Mouse (Mus musculus) lung, embryonic 16.5 days (tissue): ENCODE data around the gene Gosr1. TPM values are rescaled to one million over a fixed set of nuclear protein-coding genes. Genes with fewer than 3 reads are reported as not detected.
"Not testable (repeated sequence)": the region's sequence is repeated elsewhere in the genome, so short reads cannot be mapped to it uniquely, and the experiment has no call there.

Source experiments
- ATAC-seq: fragments of 200-750 bp; cut with Nextera tagmentation; 2 replicates; pipeline ENCODE4 v1.8.0; 2017; ENCODE audit warnings: low read depth, mild to moderate bottlenecking, moderate library complexity
- H3K27ac ChIP-seq: fragments of 300-500 bp; sonication (generic); 2 replicates; pipeline ENCODE4 v1.5.1; 2014; ENCODE audit warnings: mild to moderate bottlenecking, control low read depth, low read length
- H3K27me3 ChIP-seq: fragments of 300-500 bp; sonication (generic); 2 replicates; pipeline ENCODE4 v1.6.1; 2014; ENCODE audit warnings: low read depth, low read length, mixed read lengths; ENCODE audit not compliant: control insufficient read depth, insufficient read depth
- H3K36me3 ChIP-seq: fragments of 300-500 bp; sonication (generic); 2 replicates; pipeline ENCODE4 v1.6.1; 2014; ENCODE audit warnings: low read length; ENCODE audit not compliant: control insufficient read depth, insufficient read depth
- H3K4me1 ChIP-seq: fragments of 300-500 bp; sonication (generic); replicated peaks from 2 replicates; pipeline ENCODE4 v1.6.1; 2014; ENCODE audit warnings: low read length, mixed read lengths; ENCODE audit not compliant: control insufficient read depth, insufficient read depth
- H3K4me2 ChIP-seq: fragments of 300-500 bp; sonication (generic); 2 replicates; pipeline ENCODE4 v1.6.1; 2014; ENCODE audit warnings: low read depth, low read length, control low read depth
- H3K4me3 ChIP-seq: fragments of 300-500 bp; sonication (generic); 2 replicates; pipeline ENCODE4 v1.5.1; 2014; ENCODE audit warnings: mild to moderate bottlenecking, low read length, control low read depth
- H3K9ac ChIP-seq: fragments of 300-500 bp; sonication (generic); 2 replicates; pipeline ENCODE4 v1.6.1; 2014; ENCODE audit warnings: low read length, control low read depth
- H3K9me3 ChIP-seq: fragments of 300-500 bp; sonication (generic); 2 replicates; pipeline ENCODE4 v1.6.1; 2016; ENCODE audit warnings: low read length; ENCODE audit not compliant: control insufficient read depth
- WGBS: fragments of 180-500 bp; shearing (Covaris S2); extraction: QIAGEN DNeasy Blood & Tissue Kit; methylation state at CpG from one replicate; pipeline ENCODE4 v1.1.7; 2014; 5-methylcytosine and 5-hydroxymethylcytosine counted together
- polyA plus RNA-seq: library from polyadenylated mRNA; unstranded; fragments of >200 nt; fragmentation: Nextera tagmentation; extraction: Ambion mirVana; gene quantifications from 2 replicates; pipeline ENCODE4 v1.2.1, GENCODE M21; 2015

Gosr1 gene
- polyA plus RNA-seq = 27.6 and 29.9 TPM in 2 replicates

DNA sequence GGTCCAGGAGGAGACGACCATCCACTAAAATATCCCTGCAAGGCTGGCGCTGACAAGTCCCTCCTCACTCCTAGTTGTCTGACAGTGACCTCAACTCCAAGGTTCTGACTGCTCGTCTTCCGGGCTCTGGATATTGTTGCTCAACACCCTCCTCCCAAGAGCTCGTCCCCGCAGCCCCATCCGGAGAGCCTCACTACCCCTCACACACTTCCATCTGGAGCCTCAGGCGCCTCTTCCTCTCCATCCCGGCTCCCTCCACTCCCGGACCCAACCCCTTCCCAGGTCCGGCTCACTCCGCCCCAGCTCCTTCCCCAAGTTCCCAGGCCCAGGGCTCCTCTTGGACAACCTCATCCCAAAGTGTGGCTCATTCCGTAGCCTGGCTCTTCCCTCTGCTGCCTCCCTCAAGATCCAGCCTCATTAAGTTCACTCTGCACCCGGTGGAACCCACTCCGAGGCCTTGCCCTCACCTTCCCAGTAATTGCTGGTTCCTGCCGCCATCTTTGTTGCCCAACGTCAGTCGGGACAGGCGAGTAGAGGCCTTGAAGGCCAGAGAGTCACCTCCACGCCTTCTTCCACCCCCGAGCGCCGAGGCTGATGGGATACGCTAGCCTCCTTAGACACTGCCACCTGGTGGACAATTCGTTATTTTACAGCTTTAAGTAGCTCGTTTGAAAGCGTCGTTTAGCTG is at the start of gene Gosr1:
Gene Gosr1 (minus strand): TSS at position 527 of the 688 bp plus-strand sequence.
- Histone ChIP-seq H3K4me1 (0 out of 2 replicates have a peak, but pooled peaks cover 3% of the 10 kb centered on the region), H3K9me3 (no peaks in the 10 kb centered on the region), H3K27me3 (no peaks in the 10 kb centered on the region; the same call in 1 of the 2 replicates), H3K9ac (peak within 1 kb of the TSS; percentile 94), H3K4me2 (peak within 1 kb of the TSS; percentile 68), H3K4me3 (peak within 1 kb of the TSS; percentile 79), H3K36me3 (peaks cover 16% of the 10 kb centered on the region), H3K27ac (peak within 1 kb of the TSS; percentile 86)
- WGBS = under 1% methylated on average over 28 of the region's 28 CpGs
- ATAC-seq = peak; percentile 99

DNA sequence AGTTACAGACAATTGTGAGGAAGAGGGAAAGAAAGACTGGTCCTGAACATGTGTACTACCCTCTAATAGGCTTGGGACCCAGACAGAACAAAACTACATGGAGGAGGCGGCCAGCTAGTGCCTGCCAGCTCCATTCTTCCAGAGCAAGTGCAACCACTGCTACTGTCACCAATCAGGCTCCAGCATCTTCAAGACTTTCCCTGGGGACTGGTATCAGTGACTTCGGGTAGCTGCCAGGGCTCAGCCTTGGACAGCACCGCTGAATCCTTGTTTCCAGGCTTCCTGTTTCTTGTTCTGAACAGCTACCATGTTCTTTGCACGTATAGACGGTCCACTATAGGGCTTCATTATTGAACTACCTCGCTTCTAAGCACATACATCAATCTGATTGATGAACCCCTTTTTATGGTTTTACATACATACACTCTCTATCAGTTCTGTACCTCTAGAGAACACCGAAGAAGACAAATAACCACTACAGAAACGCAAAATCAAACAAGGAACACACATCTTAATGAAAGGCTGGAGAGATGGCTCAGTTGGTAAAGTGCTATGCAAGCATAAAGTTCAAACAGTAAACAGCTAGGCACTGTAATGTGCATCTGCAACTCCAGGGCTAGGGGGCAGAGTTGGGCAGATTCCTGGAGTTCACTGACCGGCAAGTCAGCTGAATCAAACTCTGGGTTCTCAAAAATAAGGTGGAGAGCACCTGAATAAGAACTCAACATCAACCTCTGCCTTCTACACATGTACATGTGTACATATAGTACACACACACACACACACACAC is 47.5 kb upstream of the Gosr1 start:
- Histone ChIP-seq H3K4me2 (no peak overlapping the region), H3K9me3 (no peaks in the 10 kb centered on the region), H3K27me3 (no peaks in the 10 kb centered on the region), H3K9ac (no peak overlapping the region), H3K4me1 (peaks cover 2% of the 10 kb centered on the region; the same call in 1 of the 2 replicates), H3K27ac (no peak overlapping the region), H3K4me3 (no peak overlapping the region), H3K36me3 (peaks cover 16% of the 10 kb centered on the region)
- ATAC-seq = no peak
- 80% methylated on average over 9 of the region's 9 CpGs for WGBS

DNA sequence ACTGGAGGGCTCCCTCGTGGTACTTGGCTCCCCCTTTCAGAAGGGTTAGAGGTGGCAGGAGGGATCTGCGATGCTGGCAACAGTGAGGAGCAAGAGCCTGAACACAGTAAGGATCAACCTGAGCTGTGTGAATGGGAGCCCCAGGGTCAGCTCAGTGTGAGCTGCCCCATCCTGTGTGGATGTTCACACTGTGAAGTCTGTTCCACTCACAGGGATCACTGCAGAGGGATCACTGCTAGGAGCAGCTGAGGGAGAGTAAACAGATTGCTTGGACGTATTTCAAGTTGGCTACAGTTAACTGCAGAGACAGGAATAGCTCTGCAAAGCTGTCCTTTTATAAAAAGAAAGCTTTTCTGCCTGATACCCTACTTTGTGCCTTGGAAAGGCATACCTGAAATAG is 46.1 kb upstream of the Gosr1 start:
- peaks cover 23% of the 10 kb centered on the region for H3K36me3 ChIP-seq
- H3K4me3 ChIP-seq = no peak overlapping the region
- peaks cover 2% of the 10 kb centered on the region; the same call in 1 of the 2 replicates for H3K4me1 ChIP-seq
- no peak overlapping the region for H3K27ac ChIP-seq
- H3K4me2 ChIP-seq = no peak overlapping the region
- WGBS = 42% methylated on average over 3 of the region's 3 CpGs
- H3K9me3 ChIP-seq = no peaks in the 10 kb centered on the region
- H3K27me3 ChIP-seq = no peaks in the 10 kb centered on the region
- no peak for ATAC-seq
- no peak overlapping the region for H3K9ac ChIP-seq

DNA sequence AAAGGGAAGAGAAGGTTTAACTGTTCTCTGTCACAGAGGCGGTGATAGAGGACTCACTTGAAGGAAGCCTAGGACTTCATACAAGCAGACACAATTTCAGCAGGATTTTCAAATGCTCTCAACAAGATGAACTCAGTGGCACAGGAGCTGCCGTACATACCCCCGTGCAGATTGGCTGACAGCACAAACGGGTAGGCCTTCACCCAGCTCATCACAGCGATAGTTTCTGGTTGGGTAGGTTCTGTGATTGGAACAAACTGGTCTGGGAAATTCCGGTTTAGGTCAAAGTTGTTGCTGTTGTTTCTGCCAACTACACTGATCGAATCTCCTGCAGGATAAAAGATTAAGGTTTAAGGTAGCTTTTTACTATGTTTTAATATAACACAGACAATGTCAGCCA is 45.2 kb upstream of the Gosr1 start:
- no peak for ATAC-seq
- Histone ChIP-seq H3K36me3 (peaks cover 26% of the 10 kb centered on the region), H3K27me3 (no peaks in the 10 kb centered on the region), H3K4me2 (no peak overlapping the region), H3K9ac (no peak overlapping the region), H3K27ac (no peak overlapping the region), H3K4me1 (peaks cover 2% of the 10 kb centered on the region; the same call in 1 of the 2 replicates), H3K4me3 (no peak overlapping the region), H3K9me3 (no peaks in the 10 kb centered on the region)
- 93% methylated on average over 7 of the region's 7 CpGs for WGBS

DNA sequence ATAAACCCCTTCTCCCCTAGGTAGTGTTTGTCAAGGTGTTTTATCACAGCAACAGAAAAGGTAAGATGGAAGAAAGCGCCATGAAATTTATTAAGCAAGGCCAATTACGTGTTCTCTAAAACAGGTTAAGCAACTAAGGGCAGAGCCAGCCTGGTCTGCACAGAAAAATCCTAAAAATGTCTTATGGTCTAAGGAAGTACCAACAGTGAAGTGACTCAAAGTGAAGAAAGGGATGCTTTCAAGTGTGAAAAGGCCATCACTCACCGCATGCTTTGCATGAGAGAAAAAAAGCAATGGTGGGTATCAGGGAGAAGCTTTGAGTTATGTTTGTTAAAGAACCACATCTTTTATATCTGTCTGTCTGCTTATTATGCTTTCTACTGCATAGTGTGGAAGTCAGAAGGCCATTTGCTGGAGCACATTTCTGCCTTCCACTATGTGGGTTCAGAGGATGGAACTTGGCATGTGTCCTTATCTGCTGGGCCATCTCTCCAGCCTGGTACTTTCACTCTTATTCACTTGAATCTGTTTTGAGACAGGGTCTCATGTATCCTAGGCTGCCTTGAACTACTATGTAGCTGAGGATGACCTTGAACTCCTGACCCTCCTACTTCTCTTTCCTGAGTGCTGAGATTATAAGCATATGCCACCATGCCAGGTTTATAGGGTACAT is 43.8 kb upstream of the Gosr1 start:
- WGBS = 85% methylated on average over 3 of the region's 3 CpGs
- peaks cover 23% of the 10 kb centered on the region for H3K36me3 ChIP-seq

DNA sequence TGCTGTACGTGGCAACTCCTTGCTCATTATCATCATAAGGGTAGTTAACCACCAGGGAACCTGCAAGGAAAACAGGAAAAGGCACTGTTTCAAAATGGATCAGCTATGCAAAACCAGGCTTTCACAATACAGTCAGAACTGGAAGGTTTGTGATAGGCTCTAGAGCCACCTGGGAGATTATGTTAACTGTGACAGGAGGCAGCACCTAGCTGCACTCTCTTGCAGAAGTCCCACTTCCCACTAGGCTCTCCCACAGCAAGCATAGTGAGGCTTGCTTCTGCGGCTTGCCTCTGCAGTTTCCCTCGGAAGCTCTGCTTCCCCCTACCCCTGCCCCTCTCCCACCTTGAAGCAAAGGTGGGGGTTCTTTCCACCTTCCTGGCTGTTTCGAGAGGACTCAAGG is 42.6 kb upstream of the Gosr1 start:
- H3K4me3 ChIP-seq = no peak overlapping the region
- no peaks in the 10 kb centered on the region for H3K9me3 ChIP-seq
- peaks cover 2% of the 10 kb centered on the region; the same call in 1 of the 2 replicates for H3K4me1 ChIP-seq
- H3K27ac ChIP-seq = no peak overlapping the region
- no peak overlapping the region for H3K4me2 ChIP-seq
- ATAC-seq = no peak
- H3K9ac ChIP-seq = no peak overlapping the region
- H3K36me3 ChIP-seq = peaks cover 29% of the 10 kb centered on the region
- 77% methylated on average over 4 of the region's 4 CpGs for WGBS
- no peaks in the 10 kb centered on the region for H3K27me3 ChIP-seq

More for the DNA sequence above, 43.8 kb upstream of the Gosr1 start:
- no peaks in the 10 kb centered on the region for H3K27me3 ChIP-seq
- no peak for ATAC-seq
- no peaks in the 10 kb centered on the region for H3K9me3 ChIP-seq
- H3K4me1 ChIP-seq = peaks cover 2% of the 10 kb centered on the region; the same call in 1 of the 2 replicates
- H3K4me3 ChIP-seq = no peak overlapping the region
- H3K4me2 ChIP-seq = no peak overlapping the region
- no peak overlapping the region for H3K27ac ChIP-seq
- H3K9ac ChIP-seq = no peak overlapping the region

DNA sequence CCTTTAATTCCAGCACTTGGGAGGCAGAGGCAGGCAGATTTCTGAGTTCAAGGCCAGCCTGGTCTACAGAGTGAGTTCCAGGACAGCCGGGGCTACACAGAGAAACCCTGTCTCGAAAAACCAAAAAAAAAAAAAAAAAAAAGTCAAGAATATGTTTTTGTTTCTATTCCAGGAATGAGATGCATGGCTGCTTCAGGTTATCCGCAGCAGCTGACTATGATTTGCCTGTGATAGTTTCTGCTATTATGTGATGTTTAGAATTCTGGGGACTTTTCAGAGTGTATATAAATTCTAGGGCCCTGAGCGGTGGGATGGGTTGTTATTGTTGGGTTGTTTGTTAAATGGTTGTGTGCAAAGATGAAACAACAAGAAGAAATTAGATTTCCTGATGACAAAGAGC is 41.7 kb upstream of the Gosr1 start:
- ATAC-seq, H3K4me2 ChIP-seq, H3K4me1 ChIP-seq, H3K9me3 ChIP-seq, H3K27ac ChIP-seq, H3K27me3 ChIP-seq, H3K4me3 ChIP-seq, H3K9ac ChIP-seq: not testable (repeated sequence)
- peaks cover 28% of the 10 kb centered on the region for H3K36me3 ChIP-seq
- 89% methylated on average over 3 of the region's 4 CpGs for WGBS

DNA sequence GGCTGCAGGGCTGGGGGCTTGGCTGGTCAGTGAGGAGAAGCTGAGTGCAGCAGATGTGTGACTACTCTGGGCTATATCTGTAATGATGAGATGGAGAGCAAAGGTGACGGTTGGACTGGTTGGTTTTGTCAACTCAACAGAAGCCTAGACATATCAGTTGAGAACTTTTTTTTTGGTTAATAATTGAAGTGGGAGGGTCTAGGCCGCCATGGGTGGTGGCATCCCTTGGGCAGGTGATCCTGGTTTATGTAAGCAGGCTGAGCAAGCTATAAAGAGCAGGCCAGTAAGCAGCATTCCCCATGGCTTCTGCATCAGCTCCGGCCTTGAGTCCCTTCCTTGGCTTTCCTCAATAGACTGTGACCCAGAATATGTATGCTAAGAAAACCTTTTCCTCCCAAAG is 39.9 kb upstream of the Gosr1 start:
- Histone ChIP-seq H3K9me3 (no peaks in the 10 kb centered on the region), H3K4me1 (no peaks in the 10 kb centered on the region), H3K4me3 (no peak overlapping the region), H3K36me3 (peaks cover 30% of the 10 kb centered on the region), H3K4me2 (no peak overlapping the region), H3K27ac (no peak overlapping the region), H3K9ac (no peak overlapping the region), H3K27me3 (no peaks in the 10 kb centered on the region)
- 88% methylated on average over 3 of the region's 3 CpGs for WGBS
- no peak for ATAC-seq

DNA sequence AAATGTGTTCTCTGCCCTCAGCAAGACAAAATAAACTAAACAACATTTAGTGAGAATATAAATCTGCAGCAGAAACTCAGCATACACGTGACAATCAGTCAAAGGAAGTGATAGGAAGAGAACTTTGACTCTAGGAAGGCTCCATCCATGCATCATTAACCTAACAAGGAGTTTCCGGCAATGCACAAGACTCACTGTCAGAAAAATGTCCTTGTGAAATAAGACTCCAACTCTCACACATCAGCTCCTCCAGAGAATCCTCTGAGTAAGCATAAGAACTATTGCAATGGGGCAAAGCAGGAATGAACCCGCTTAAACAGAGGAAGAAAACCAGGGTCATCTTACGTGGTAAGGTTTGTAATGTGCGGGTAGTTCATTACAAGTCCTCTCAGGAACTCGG is 33.9 kb upstream of the Gosr1 start:
- ATAC-seq = no peak
- Histone ChIP-seq H3K4me2 (no peak overlapping the region), H3K4me3 (no peak overlapping the region), H3K9me3 (no peaks in the 10 kb centered on the region), H3K9ac (no peak overlapping the region), H3K36me3 (peaks cover 21% of the 10 kb centered on the region), H3K27ac (no peak overlapping the region), H3K27me3 (no peaks in the 10 kb centered on the region), H3K4me1 (no peaks in the 10 kb centered on the region)
- 84% methylated on average over 6 of the region's 6 CpGs for WGBS
